Mouse (Mus musculus) thymus, adult 2 months (tissue): ENCODE results near the gene Calr4. TPM values are rescaled to one million over a fixed set of nuclear protein-coding genes. Genes with fewer than 3 reads are reported as not detected.
A peak's percentile ranks its signal among the peaks of the same experiment; 100 is the strongest.

Experiments
- DNase-seq: peaks from one replicate; pipeline ENCODE4 v3.0.0; 2021
- H3K27ac ChIP-seq: fragments of 200-500 bp; 2 replicates; pipeline ENCODE4 v1.5.1; 2012; ENCODE audit warnings: low read length, control low read depth; ENCODE audit not compliant: control insufficient read depth, insufficient read depth
- H3K27me3 ChIP-seq: fragments of 200-500 bp; 2 replicates; pipeline ENCODE4 v1.6.1; 2012; ENCODE audit warnings: mild to moderate bottlenecking, low read length, moderate library complexity, mixed read lengths; ENCODE audit not compliant: control insufficient read depth, insufficient read depth
- H3K36me3 ChIP-seq: fragments of 200-500 bp; 2 replicates; pipeline ENCODE4 v1.6.1; 2012; ENCODE audit warnings: mild to moderate bottlenecking, low read length, moderate library complexity; ENCODE audit not compliant: control insufficient read depth, insufficient read depth
- H3K4me1 ChIP-seq: fragments of 200-500 bp; replicated peaks from 2 replicates; pipeline ENCODE4 v1.6.1; 2012; ENCODE audit warnings: low read length; ENCODE audit not compliant: control insufficient read depth, insufficient read depth
- H3K4me3 ChIP-seq: fragments of 200-500 bp; 2 replicates; pipeline ENCODE4 v1.5.1; 2012; ENCODE audit warnings: mild to moderate bottlenecking, low read length, control low read depth, moderate library complexity; ENCODE audit not compliant: control insufficient read depth, insufficient read depth
- CTCF ChIP-seq: fragments of 200-500 bp; IDR thresholded peaks from 2 replicates; pipeline ENCODE4 v1.5.1; 2012; ENCODE audit warnings: mild to moderate bottlenecking, control low read depth, low read length, moderate library complexity, borderline replicate concordance; ENCODE audit not compliant: control insufficient read depth, poor library complexity, insufficient read depth; ENCODE audit errors: extremely low read depth
- POLR2A ChIP-seq: fragments of 200-500 bp; IDR thresholded peaks from 2 replicates; pipeline ENCODE4 v1.6.1; 2012; ENCODE audit warnings: mild to moderate bottlenecking, low read length, control low read depth, moderate library complexity; ENCODE audit not compliant: control insufficient read depth, poor library complexity, insufficient read depth; ENCODE audit errors: extremely low read depth
- WGBS: fragments of 180-500 bp; shearing (Covaris S2); methylation state at CpG from one replicate; pipeline ENCODE4 v1.1.7; 2018; 5-methylcytosine and 5-hydroxymethylcytosine counted together
- polyA plus RNA-seq: library from polyadenylated mRNA; depleted of rRNA; stranded (reverse); fragments of >200 nt; gene quantifications from 2 replicates; pipeline ENCODE4 v1.2.3, GENCODE M21; 2012

The Calr4 gene
- polyA plus RNA-seq, 1 experiment, result not detected

DNA sequence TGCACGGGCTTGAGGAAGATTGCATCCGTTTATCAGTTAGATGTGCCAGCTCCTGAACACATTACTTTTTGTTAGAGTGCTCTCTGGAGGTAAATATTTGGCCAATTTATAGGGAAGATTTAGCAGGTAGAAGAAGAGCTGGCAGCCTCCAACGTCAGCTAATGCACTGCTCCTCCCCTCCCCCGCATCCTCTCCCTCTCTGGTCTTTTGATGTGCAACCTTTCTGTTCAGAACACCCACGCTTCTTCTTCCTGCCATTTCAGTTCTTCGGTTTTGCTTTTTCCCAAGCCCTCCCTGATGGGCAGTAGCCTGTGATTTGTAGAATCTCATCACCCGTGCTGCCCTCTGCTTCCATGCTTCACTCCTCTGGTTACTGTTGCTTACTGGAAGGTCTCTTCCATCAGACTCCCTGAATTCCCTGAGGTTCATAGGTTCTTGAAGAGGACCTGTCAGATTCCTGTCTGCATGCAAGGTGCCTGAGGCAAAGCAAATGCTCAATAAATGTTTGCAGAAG, 4.5 kb upstream of the Calr4 start:
- 30% methylated on average over 7 of the region's 7 CpGs for WGBS
- Histone ChIP-seq H3K4me3 (no peak overlapping the region), H3K27me3 (no peaks in the 10 kb centered on the region), H3K27ac (peak overlapping the region; percentile 10; the same call in 1 of the 2 replicates), H3K4me1 (peaks cover 5% of the 10 kb centered on the region), H3K36me3 (no peaks in the 10 kb centered on the region)
- peak; percentile 58 for DNase-seq
- TF ChIP-seq CTCF, result no peak
- TF ChIP-seq POLR2A, result no peak

DNA sequence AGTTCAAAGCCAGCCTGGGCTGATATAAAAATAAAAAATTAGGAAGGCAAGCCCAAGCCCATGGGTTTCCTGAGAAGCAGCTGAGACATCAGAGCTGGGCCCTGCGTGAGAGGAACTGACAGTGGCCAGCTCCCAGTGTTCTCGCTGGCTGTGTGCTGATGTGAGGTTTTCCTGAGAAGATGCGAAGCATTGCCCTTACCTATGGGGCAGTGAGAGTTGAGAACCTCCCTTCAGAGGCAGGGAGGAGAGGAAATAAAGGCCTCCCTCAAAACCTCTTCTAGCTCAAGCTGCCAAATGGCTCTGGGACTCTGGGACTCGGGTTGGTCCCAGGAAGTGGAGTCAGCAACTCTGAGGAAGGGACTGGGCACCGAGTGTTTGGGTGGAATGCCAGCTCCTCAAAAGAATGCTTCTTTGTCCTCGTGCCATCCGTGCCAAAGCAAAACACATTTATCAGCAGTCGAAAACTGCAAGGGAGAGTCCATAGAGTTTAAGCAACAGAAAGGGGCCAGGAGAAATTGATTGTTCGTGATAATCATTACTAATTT, 593 bp downstream of the Calr4 start:
- WGBS, result 79% methylated on average over 9 of the region's 9 CpGs
- Histone ChIP-seq H3K27ac (no peak overlapping the region), H3K27me3 (no peaks in the 10 kb centered on the region), H3K4me1 (peaks cover 4% of the 10 kb centered on the region; the same call in 1 of the 2 replicates), H3K4me3 (no peak overlapping the region), H3K36me3 (no peaks in the 10 kb centered on the region)
- TF ChIP-seq POLR2A (no peak), CTCF (no peak)
- no peak for DNase-seq

DNA sequence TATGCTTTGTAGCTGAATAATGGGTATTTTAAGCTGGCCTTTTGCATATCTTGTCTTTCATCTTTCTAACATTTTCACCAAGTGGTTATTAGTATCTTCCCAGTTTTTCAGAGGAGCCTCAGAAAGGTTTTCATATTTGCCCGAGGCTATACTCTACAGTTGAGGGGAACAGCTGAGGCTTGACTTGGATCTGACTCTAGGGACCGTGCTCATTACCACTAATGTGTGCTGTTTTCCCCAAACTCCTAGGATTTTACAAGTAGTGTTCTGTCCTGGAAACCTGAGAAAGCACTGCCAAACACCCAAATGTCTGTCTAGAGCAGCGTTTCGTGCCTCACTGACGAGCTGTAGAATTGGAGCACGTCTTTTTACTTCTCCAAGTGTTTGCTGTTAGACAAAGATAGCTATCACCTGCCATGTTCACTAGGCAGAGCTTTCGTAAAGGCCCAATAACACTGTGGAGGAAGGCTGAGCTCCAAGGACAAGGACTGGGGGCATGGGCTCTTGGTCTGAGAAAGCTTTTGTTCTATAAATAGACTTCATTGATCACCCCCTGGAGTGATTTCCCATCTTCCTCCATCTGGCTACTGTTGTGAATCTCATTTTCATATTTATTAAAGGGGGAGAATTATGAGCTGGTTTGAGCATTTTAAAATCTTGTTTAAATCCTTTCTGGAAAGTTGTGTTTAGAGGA, 2.0 kb downstream of the Calr4 start:
- Histone ChIP-seq H3K36me3 (no peaks in the 10 kb centered on the region), H3K4me3 (no peak overlapping the region), H3K27me3 (no peaks in the 10 kb centered on the region), H3K27ac (no peak overlapping the region), H3K4me1 (no peaks in the 10 kb centered on the region)
- 92% methylated on average over 7 of the region's 7 CpGs for WGBS
- DNase-seq, result no peak
- TF ChIP-seq POLR2A (no peak), CTCF (no peak)

DNA sequence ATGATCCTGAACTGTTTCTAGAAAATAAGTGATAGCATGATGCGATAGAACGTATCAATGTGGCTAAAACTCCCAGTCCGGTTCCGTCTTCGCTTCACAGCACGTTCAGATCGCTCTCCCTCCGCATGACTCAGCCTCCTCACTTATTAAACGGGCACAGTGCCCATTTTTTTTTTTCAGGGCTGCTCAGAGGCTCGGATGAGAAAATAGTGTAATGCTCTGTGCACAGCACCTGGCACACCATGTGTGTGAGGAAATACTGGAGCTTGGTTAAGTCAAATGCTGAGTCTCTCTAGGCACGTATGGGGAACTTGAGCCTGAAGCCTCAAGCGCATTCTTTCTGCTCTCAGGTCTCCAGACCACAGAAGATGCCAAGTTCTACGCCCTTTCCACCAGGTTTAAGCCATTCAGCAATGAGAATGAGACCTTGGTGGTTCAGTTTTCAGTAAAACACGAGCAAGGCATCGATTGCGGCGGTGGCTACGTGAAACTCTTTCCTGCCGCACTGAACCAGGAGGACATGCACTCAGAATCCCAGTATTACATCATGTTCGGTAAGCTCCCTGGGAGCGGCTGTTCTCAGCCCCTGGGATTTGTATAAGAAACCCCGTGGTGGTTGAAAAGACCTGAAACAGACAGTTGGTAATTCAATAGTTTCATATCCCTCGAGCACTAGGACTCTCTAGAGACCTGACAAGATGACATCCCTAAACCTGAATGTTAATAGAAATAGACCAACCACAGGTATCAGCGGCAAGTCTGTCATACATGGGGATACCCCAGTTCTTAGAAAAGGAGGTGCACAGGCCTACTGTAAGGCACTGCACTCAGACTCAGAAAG, 4.4 kb downstream of the Calr4 start:
- Histone ChIP-seq H3K36me3 (no peaks in the 10 kb centered on the region), H3K4me1 (no peaks in the 10 kb centered on the region), H3K27ac (no peak overlapping the region), H3K27me3 (no peaks in the 10 kb centered on the region), H3K4me3 (no peak overlapping the region)
- no peak for DNase-seq
- no peak for TF ChIP-seq POLR2A
- no peak for TF ChIP-seq CTCF
- WGBS, result 87% methylated on average over 24 of the region's 24 CpGs

DNA sequence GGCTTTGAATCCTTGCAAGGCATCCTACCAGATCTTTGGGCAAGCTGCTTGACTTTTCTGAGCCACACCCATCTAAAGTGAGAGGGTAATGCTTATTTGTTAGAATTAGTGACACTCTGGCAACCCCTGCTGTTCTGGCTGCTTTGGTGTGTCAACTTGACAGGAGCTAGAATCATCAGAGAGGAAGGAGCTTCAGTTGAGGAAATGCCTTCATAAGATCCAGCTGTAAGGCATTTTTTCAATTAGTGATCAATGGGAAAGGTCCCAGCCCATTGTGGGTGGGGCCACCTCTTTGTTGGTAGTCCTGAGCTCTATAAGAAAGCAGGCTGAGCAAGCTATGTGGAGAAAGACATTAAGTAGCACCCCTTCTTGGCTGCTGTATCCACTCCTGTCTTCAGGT, 6.9 kb downstream of the Calr4 start:
- Histone ChIP-seq H3K4me3 (no peak overlapping the region), H3K27ac (no peak overlapping the region), H3K36me3 (no peaks in the 10 kb centered on the region), H3K27me3 (no peaks in the 10 kb centered on the region), H3K4me1 (no peaks in the 10 kb centered on the region)
- DNase-seq, result no peak
- TF ChIP-seq CTCF (no peak), POLR2A (no peak)

DNA sequence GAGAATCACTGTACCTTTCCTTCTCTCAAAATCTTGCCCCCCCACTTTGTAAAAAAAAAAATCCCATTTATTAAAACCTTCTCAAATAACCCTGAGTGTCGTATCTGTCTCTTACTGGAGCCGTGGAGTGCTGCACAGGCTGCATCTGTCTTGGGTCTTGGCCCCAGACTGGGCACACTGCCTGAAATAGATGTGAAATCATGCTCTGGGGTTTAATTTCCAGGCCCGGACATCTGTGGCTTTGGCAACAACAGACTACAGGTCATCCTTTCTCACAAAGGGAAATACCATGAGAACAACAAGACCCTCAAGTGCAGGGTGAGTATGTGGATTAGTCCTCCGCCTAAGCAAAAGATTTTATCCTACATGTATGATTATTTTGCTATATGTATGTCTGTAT, 7.6 kb downstream of the Calr4 start:
- Histone ChIP-seq H3K27me3 (no peaks in the 10 kb centered on the region), H3K27ac (no peak overlapping the region), H3K4me3 (no peak overlapping the region), H3K36me3 (no peaks in the 10 kb centered on the region), H3K4me1 (no peaks in the 10 kb centered on the region)
- TF ChIP-seq CTCF (no peak), POLR2A (no peak)
- WGBS, result 89% methylated on average over 4 of the region's 4 CpGs
- no peak for DNase-seq
